Mouse (Mus musculus) kidney, adult 2 months (tissue): Measurements from ENCODE around the gene Maml3. TPM values are rescaled to one million over a fixed set of nuclear protein-coding genes. Genes with fewer than 3 reads are reported as not detected.
A peak's percentile ranks its signal among the peaks of the same experiment; 100 is the strongest.

Experiments used
- DNase-seq: peaks from one replicate; pipeline ENCODE4 v3.0.0; 2021
- H3K27ac ChIP-seq: fragments of 200-500 bp; 2 replicates; pipeline ENCODE4 v1.5.1; 2012; ENCODE audit warnings: low read depth, low read length, control low read depth, inconsistent platforms; ENCODE audit not compliant: insufficient read depth
- H3K27me3 ChIP-seq: fragments of 200-500 bp; replicated peaks from 2 replicates; pipeline ENCODE4 v1.6.1; 2012; ENCODE audit warnings: mild to moderate bottlenecking, moderate library complexity, low read length, inconsistent platforms; ENCODE audit not compliant: control insufficient read depth, insufficient read depth
- H3K36me3 ChIP-seq: fragments of 200-500 bp; 2 replicates; pipeline ENCODE4 v1.6.1; 2012; ENCODE audit warnings: mild to moderate bottlenecking, moderate library complexity, low read length, inconsistent platforms; ENCODE audit not compliant: control insufficient read depth, insufficient read depth
- H3K4me1 ChIP-seq: fragments of 200-500 bp; 2 replicates; pipeline ENCODE4 v1.6.1; 2011; ENCODE audit warnings: low read length; ENCODE audit not compliant: control insufficient read depth, insufficient read depth
- H3K4me3 ChIP-seq: fragments of 200-500 bp; 2 replicates; pipeline ENCODE4 v1.5.1; 2011; ENCODE audit warnings: mild to moderate bottlenecking, low read depth, low read length, control low read depth; ENCODE audit not compliant: insufficient read depth
- CTCF ChIP-seq: fragments of 200-500 bp; conservative IDR thresholded peaks from 2 replicates; pipeline ENCODE4 v1.5.1; 2011; ENCODE audit warnings: low read depth, mild to moderate bottlenecking, control low read depth, low read length, moderate library complexity, mixed read lengths; ENCODE audit not compliant: insufficient read depth, insufficient read length
- POLR2A ChIP-seq: fragments of 200-500 bp; IDR thresholded peaks from one replicate; pipeline ENCODE4 v1.6.1; 2011; ENCODE audit warnings: low read depth, low read length, control low read depth
- WGBS: fragments of 180-500 bp; shearing (Covaris S2); methylation state at CpG from one replicate; pipeline ENCODE4 v1.1.7; 2018; 5-methylcytosine and 5-hydroxymethylcytosine counted together
- polyA plus RNA-seq: library from polyadenylated mRNA; depleted of rRNA; stranded (reverse); fragments of >200 nt; gene quantifications from 2 replicates; pipeline ENCODE4 v1.2.3, GENCODE M21; 2012

The Maml3 gene
- polyA plus RNA-seq, 1 experiment = 3.6 TPM

DNA sequence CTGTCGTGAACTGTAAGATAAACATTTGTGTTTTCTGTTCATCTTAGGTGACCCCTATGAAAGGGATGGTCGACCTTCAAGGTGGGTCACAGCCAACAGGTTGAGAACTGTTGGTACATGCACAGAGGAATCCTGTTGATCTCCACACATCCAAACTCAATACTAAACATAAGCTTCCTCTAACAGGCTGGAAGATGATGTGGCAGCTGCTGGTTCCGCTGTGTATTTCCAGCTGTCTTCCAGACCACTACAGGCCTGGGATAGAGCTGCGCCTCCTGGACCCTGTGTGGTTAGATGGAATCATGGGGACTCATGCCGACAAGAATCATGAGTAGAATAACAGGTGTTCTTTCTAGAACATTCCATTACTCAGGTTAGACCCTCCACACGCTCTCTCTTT lies 101.2 kb downstream of the Maml3 start:
- H3K4me3 ChIP-seq = no peak overlapping the region
- TF ChIP-seq CTCF (no peak), POLR2A (no peak)
- no peaks in the 10 kb centered on the region for H3K4me1 ChIP-seq
- no peak for DNase-seq
- WGBS = 88% methylated on average over 6 of the region's 6 CpGs
- H3K27ac ChIP-seq = no peak overlapping the region
- H3K36me3 ChIP-seq = no peaks in the 10 kb centered on the region
- no peaks in the 10 kb centered on the region for H3K27me3 ChIP-seq

DNA sequence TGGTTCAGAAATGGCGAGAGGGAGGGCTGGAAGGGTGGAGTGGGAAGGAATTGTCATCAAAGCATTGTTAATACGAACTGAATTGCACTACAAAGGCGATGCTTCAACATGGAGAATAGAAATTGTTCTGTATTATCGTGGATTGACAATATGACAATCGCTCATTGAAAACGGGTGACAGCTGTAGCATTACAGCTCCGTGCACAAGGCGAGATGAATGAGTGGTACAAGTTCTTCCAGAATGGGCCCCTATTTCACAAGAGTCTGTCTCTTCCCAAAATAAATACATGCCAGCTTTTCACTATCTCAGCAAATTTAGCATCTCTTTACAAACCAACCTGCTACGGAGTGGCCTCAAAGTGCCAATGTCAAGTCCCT lies 103.4 kb downstream of the Maml3 start:
- Histone ChIP-seq H3K4me3 (no peak overlapping the region), H3K36me3 (no peaks in the 10 kb centered on the region), H3K4me1 (no peaks in the 10 kb centered on the region), H3K27ac (no peak overlapping the region), H3K27me3 (no peaks in the 10 kb centered on the region)
- 92% methylated on average over 9 of the region's 9 CpGs for WGBS
- TF ChIP-seq CTCF (no peak), POLR2A (no peak)
- DNase-seq = no peak

DNA sequence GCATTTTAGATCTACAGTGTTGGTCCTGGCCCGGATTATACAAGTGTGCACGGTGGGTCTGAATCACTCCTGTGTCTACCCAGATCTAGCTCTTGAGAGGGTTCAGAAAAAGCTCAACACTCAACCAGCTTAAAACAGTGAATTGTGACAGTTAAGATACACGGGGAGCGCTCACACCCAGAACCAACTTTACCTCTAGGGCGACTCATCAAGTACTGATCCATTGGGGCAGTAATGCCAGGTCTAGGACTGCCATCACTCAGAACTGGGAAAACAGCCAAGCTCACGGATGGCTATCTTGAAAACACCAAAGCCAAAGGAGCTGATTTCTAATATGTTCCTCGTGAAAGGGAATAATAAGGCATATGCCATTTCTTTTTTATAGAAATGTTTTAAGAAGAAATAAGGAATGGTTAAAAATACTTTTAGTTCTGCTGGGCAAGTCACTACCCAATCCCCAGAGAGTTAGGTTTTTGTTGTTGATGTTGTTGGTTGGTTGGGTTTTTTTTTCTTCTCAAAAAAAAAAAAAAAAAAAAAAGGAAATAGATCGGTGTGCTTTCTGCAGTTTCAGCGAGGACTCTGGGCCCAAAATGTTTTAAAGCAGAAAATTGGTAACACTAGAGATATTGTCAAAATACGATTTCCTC lies 103.9 kb downstream of the Maml3 start:
- H3K4me1 ChIP-seq = no peaks in the 10 kb centered on the region
- no peaks in the 10 kb centered on the region for H3K36me3 ChIP-seq
- WGBS = 84% methylated on average over 10 of the region's 10 CpGs
- no peak for DNase-seq
- TF ChIP-seq POLR2A (no peak), CTCF (no peak)
- H3K27ac ChIP-seq = no peak overlapping the region
- H3K27me3 ChIP-seq = no peaks in the 10 kb centered on the region
- no peak overlapping the region for H3K4me3 ChIP-seq

DNA sequence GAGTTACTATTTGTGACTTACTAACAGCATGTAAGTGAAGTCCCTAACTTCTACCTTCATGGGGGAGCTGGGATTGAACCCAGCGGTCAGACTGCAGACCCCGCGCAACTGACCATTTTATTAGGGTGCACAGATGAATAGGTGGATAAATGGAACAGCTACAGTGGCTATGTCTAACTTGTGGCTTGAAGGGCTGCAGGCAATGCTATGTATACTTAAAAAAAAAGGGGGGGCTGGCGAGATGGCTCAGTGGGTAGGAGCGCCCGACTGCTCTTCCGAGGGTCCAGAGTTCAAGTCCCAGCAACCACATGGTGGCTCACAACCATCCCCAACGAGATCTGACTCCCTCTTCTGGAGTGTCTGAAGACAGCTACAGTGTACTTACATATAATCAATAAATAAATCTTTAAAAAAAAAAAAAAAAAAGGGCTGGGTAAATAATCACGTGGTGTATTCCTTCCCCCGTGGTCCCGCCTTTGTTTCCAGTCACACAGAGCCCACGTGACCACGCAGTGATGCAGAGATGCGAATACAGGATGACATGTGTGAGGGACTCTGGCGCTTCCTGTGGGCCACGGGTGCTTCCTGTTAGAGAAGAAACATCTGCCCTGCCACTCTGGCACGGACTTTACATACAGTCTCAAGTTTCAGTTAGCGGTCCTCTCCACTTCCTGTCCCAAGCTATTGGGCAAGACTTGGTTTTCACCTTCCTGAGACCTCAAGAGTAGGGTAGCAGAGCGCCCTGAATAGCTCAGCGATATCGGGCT lies 105.0 kb downstream of the Maml3 start:
- WGBS = 70% methylated on average over 21 of the region's 21 CpGs

DNA sequence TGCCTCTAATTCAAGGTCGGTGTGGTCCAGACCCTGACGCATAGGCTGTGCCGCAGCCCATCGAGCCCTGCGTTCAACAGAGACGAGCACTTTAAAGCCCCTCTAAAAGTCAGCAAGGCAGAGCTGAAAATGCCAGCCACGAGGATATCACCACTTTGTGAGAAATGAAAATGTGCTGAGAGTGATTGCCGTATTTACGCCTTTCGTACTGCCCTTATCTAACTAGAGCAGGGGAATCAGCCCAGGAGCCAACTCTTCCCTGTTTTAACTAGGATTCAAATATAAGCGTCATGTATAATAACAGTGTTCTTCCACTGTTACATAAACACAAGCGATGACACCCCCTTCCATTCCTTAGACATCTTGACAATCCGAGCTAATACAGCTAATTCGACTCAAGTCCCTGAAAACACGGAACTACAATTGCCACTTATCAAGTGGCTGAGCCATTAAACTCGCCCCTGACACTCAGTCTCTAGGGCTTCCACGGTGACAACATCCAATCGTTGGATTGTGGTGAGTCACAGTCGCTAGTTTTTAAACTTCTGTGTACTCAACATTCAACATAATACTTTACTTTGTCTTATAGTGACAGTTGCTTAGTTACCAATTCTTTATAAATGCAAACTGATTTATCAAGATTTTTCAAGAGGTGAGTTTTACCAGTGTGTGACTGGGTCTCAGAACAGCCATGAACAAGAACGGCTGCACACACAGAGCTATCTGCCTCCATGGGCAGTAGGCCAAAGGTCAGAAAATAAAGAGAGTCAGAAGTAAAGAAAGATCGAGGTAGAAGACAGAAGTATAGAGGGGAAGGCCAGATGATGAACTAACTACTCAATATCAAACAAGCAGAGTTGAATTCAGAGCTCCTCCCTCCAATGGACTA lies 106.1 kb downstream of the Maml3 start:
- no peak for DNase-seq
- no peaks in the 10 kb centered on the region for H3K36me3 ChIP-seq
- WGBS = 75% methylated on average over 21 of the region's 21 CpGs

More for the DNA sequence above, 105.0 kb downstream of the Maml3 start:
- TF ChIP-seq CTCF (no peak), POLR2A (no peak)
- Histone ChIP-seq H3K27ac (peak overlapping the region; percentile 13; the same call in 1 of the 2 replicates), H3K4me1 (no peaks in the 10 kb centered on the region), H3K36me3 (no peaks in the 10 kb centered on the region), H3K27me3 (no peaks in the 10 kb centered on the region), H3K4me3 (no peak overlapping the region)
- DNase-seq = peak; percentile 71

DNA sequence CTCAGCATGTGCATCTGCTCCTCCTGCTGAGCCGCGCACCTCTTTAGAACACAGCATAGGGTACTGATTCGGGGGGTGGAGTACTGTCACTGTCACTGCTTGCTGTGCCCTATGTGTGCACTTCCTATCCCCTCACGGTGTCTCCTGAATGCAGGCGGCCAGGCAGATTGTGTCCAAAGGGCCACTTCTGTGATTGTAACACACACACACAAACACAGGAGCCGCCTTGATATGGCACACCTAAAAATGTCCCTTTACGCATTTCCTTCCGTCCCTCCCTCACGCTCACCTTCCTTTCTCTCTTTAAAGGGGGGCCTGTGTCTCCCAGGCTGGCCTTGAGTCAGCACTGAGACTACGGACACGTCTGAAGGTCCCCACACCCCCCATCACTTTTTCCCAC lies 107.3 kb downstream of the Maml3 start:
- H3K27ac ChIP-seq = no peak overlapping the region
- H3K4me3 ChIP-seq = no peak overlapping the region
- H3K4me1 ChIP-seq = no peaks in the 10 kb centered on the region
- no peaks in the 10 kb centered on the region for H3K27me3 ChIP-seq
- no peak for TF ChIP-seq CTCF
- H3K36me3 ChIP-seq = no peaks in the 10 kb centered on the region
- DNase-seq = no peak
- 91% methylated on average over 11 of the region's 11 CpGs for WGBS

More for the DNA sequence above, 106.1 kb downstream of the Maml3 start:
- no peak overlapping the region for H3K27ac ChIP-seq
- H3K4me1 ChIP-seq = no peaks in the 10 kb centered on the region
- H3K4me3 ChIP-seq = no peak overlapping the region
- no peaks in the 10 kb centered on the region for H3K27me3 ChIP-seq
- TF ChIP-seq CTCF (no peak), POLR2A (no peak)

DNA sequence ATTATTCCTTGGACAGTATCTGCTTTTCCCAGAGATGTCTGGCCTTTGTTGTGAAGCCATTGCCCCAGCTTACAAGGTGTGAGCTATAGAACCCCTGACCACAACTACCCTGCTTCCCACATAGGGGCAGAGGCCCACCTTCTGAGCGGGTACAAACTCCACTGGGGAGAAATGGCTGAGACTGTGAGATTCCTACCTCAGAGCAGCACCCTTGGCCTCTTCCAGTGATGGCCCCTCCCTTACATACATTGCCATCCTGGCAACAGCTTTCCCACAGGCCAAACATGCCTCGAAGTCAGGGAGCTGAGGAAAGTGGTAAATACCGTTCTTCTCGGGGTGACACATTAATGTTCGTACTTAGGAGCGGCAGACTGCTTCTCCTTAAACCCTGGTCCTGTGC lies 118.4 kb downstream of the Maml3 start:
- H3K27me3 ChIP-seq = no peaks in the 10 kb centered on the region
- no peak overlapping the region for H3K27ac ChIP-seq
- no peak overlapping the region for H3K4me3 ChIP-seq
- H3K36me3 ChIP-seq = no peaks in the 10 kb centered on the region
- DNase-seq = no peak
- WGBS = 52% methylated on average over 6 of the region's 6 CpGs
- no peaks in the 10 kb centered on the region for H3K4me1 ChIP-seq
- TF ChIP-seq CTCF = no peak
- TF ChIP-seq POLR2A = no peak
